Mouse (Mus musculus): ENCODE data around the gene Gm28961. TPM values are rescaled to one million over a fixed set of nuclear protein-coding genes. Genes with fewer than 3 reads are reported as not detected.
"Not testable (repeated sequence)": the region's sequence is repeated elsewhere in the genome, so short reads cannot be mapped to it uniquely, and the experiment has no call there.

The Gm28961 gene
- not detected in 2 replicates for total RNA-seq (2021)
- long read RNA-seq, experiment 1, result 0 reads
- long read RNA-seq, experiment 2, result 0 reads

GRCm38 (mm10) chrY:57705397-57705796, at the start of gene Gm28961:
Gene Gm28961, plus strand, starts transcription at chrY:57705697.
- not testable (repeated sequence) for DNase-seq

Other genes starting within 250 kb of the Gm28961 start
- gene Gm21943, start 172.0 kb upstream of the Gm28961 start, total RNA-seq (2021), result not detected in 2 replicates

Measured in adrenal gland, postnatal 14 days (tissue).